ENCODE assay signal across 13 mouse cellular contexts in the genomic region with DNA sequence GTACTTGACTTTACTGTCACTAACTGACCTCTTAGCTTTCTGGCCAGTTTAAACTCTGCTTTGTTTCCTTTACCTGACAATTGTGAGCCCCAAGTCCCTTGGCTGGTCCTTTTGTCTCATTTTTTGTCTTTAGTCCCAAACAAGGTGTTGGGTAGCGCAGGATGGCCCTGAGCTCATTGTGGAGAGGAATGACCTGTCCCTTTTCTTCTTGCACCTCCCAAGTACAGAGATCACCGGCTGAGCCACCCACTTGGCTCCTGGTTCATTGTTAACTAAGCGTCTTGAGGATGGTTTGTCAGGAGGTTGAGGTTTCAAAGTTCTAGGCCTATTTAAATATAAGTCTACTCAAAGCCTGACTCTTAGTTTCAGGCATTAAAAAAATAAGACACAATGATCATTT. TPM values are rescaled to one million over a fixed set of nuclear protein-coding genes. Genes with fewer than 3 reads are reported as not detected.
A peak's percentile ranks its signal among the peaks of the same experiment; 100 is the strongest.
DNase-seq lines count a peak whose midpoint lies in the region; ATAC-seq lines count a peak whose summit lies in the region.
"Had no signal": no experiment of that assay in that cellular context is flagged by ENCODE, and none has a peak within 500 bp of the region (broad histone marks: within the 10 kb centered on the region; RNA-seq: fewer than 3 reads in every experiment).

No protein-coding gene starts in this region.

- no peak overlapping the region for H3K9ac ChIP-seq in neural tube, embryonic 12.5 days
- no peak overlapping the region for H3K9ac ChIP-seq in liver, embryonic 16.5 days (ENCODE audit: low read depth, low read length)
- H3K9ac ChIP-seq: limb, embryonic 12.5 days had no signal

- 71% methylated on average over 3 of the region's 3 CpGs for WGBS in neural tube, embryonic 12.5 days
- 71% methylated on average over 3 of the region's 3 CpGs for WGBS in liver, embryonic 16.5 days (ENCODE audit: insufficient replicate concordance)

- peaks cover 12% of the 10 kb centered on the region; the same call in 1 of the 2 replicates for H3K4me1 ChIP-seq in neural tube, embryonic 12.5 days
- no peaks in the 10 kb centered on the region; the same call in 1 of the 2 replicates for H3K4me1 ChIP-seq in liver, embryonic 16.5 days (ENCODE audit: control insufficient read depth, low read depth, low read length)

- H3K27ac ChIP-seq in neural tube, embryonic 12.5 days, result 0 out of 2 replicates have a peak overlapping the region, but pooled peaks have one; percentile 90
- H3K27ac ChIP-seq in liver, embryonic 16.5 days (ENCODE audit: low read length), result peak overlapping the region; percentile 41; the same call in 1 of the 2 replicates

- no peak overlapping the region for H3K4me2 ChIP-seq in neural tube, embryonic 12.5 days (replicated peaks)
- H3K4me2 ChIP-seq in liver, embryonic 16.5 days (ENCODE audit: low read depth, low read length), result no peak overlapping the region

- ATAC-seq in neural tube, embryonic 12.5 days (ENCODE audit: low FRiP score, low read depth), result no peak
- no peak for ATAC-seq in liver, embryonic 16.5 days (ENCODE audit: low read depth)

- no peaks in the 10 kb centered on the region for H3K36me3 ChIP-seq in neural tube, embryonic 12.5 days
- no peaks in the 10 kb centered on the region for H3K36me3 ChIP-seq in liver, embryonic 16.5 days (ENCODE audit: control insufficient read depth, insufficient read depth)
- H3K36me3 ChIP-seq: limb, embryonic 12.5 days had no signal

- H3K9me3 ChIP-seq in neural tube, embryonic 12.5 days, result no peaks in the 10 kb centered on the region
- no peaks in the 10 kb centered on the region for H3K9me3 ChIP-seq in liver, embryonic 16.5 days (replicated peaks; ENCODE audit: control insufficient read depth, low read length)
- H3K9me3 ChIP-seq: limb, embryonic 12.5 days had no signal

- intact Hi-C loops in heart, postnatal 14 days (cut with DNase I), result no loop called here

- H3K4me3 ChIP-seq in neural tube, embryonic 12.5 days, result no peak overlapping the region
- H3K4me3 ChIP-seq in liver, embryonic 16.5 days (ENCODE audit: low read depth, low read length), result no peak overlapping the region

- peak; percentile 11 for DNase-seq in heart, adult 11 months
- no peak for DNase-seq in heart, adult 18-20 months
- no peak for DNase-seq in neural tube, embryonic 10.5 days (ENCODE audit: extremely low spot score, low spot score)
- DNase-seq in spleen, postnatal 14 days (ENCODE audit: low spot score in 2 of 2), result no peak
- no peak for DNase-seq in MN1 (ENCODE audit: low spot score)
- no peak for DNase-seq in heart, postnatal 14 days
- DNase-seq: cerebellum, adult 2 months; retina, postnatal 1 day; thymus, adult 2 months had no signal

- H3K27me3 ChIP-seq in neural tube, embryonic 12.5 days (replicated peaks), result no peaks in the 10 kb centered on the region
- no peaks in the 10 kb centered on the region for H3K27me3 ChIP-seq in liver, embryonic 16.5 days (ENCODE audit: control insufficient read depth, insufficient read depth, low read depth, low read length)
- H3K27me3 ChIP-seq: limb, embryonic 12.5 days had no signal

RNA-seq across cellular contexts. Expression of gene Hgd, which starts 3.4 kb away (rescaled TPM):
- not detected for total RNA-seq in heart, adult 18-20 months (2021)
- polyA plus RNA-seq in neural tube, embryonic 12.5 days (2016; fragmentation: Nextera tagmentation; extraction: Ambion mirVana), result not detected in 2 replicates
- polyA plus RNA-seq in liver, embryonic 16.5 days (2015; fragmentation: Nextera tagmentation; extraction: Ambion mirVana), result 47.1 and 55.1 TPM in 2 replicates
- total RNA-seq in heart, postnatal 14 days (2021), result under 1 TPM in 1 of 2 experiments, not detected in 1; 0.12 TPM
- total RNA-seq: heart, adult 8-10 months had no signal

RNA-seq across cellular contexts. Expression of gene Rabl3, which starts 43.6 kb away (rescaled TPM):
- 1 to 10 TPM; 6.6 to 6.7 TPM for total RNA-seq in heart, adult 18-20 months (2021)
- polyA plus RNA-seq in neural tube, embryonic 12.5 days (2016; fragmentation: Nextera tagmentation; extraction: Ambion mirVana), result 28.6 and 29.5 TPM in 2 replicates
- 13.1 and 13.2 TPM in 2 replicates for polyA plus RNA-seq in liver, embryonic 16.5 days (2015; fragmentation: Nextera tagmentation; extraction: Ambion mirVana)
- 1 to 10 TPM; 7.6 to 8.6 TPM for total RNA-seq in heart, postnatal 14 days (2021)

RNA-seq across cellular contexts. Expression of gene Gtf2e1, which starts 43.7 kb away (rescaled TPM):
- total RNA-seq in heart, adult 18-20 months (2021), result 1 to 10 TPM; 6.7 to 7.2 TPM
- polyA plus RNA-seq in neural tube, embryonic 12.5 days (2016; fragmentation: Nextera tagmentation; extraction: Ambion mirVana), result 35.4 and 37.6 TPM in 2 replicates
- polyA plus RNA-seq in liver, embryonic 16.5 days (2015; fragmentation: Nextera tagmentation; extraction: Ambion mirVana), result 6.6 and 6.9 TPM in 2 replicates
- 1 to 10 TPM; 6.8 to 7.5 TPM for total RNA-seq in heart, postnatal 14 days (2021)
